Mouse (Mus musculus) bone marrow macrophage, adult 2 months (primary cell): Measurements from ENCODE around the gene 5730480H06Rik.

Experiments used
- CTCF ChIP-seq: IDR thresholded peaks from 2 replicates; pipeline ENCODE4 v1.5.1; 2012; ENCODE audit warnings: low read depth, mild to moderate bottlenecking, low read length, moderate library complexity
- POLR2A ChIP-seq: IDR thresholded peaks from 2 replicates; pipeline ENCODE4 v1.6.1; 2012; ENCODE audit warnings: mild to moderate bottlenecking, low read depth, low read length, borderline replicate concordance

- no peak for TF ChIP-seq CTCF
- no peak for TF ChIP-seq POLR2A
Observed at GRCm38 (mm10) chr5:48331441-48331840, 3.7 kb downstream of the 5730480H06Rik start.
